Mouse (Mus musculus) intestine, postnatal 0 days (tissue): Measurements from ENCODE around the gene Itih5. TPM values are rescaled to one million over a fixed set of nuclear protein-coding genes. Genes with fewer than 3 reads are reported as not detected.

ENCODE experiments used
- ATAC-seq: fragments of 200-750 bp; cut with Nextera tagmentation; 2 replicates; pipeline ENCODE4 v1.8.0; 2017; ENCODE audit warnings: mild to moderate bottlenecking, moderate TSS enrichment, moderate library complexity
- H3K27ac ChIP-seq: fragments of 300-500 bp; sonication (generic); 2 replicates; pipeline ENCODE4 v1.5.1; 2014; ENCODE audit warnings: mild to moderate bottlenecking, low read depth, low read length, moderate library complexity
- H3K27me3 ChIP-seq: fragments of 300-500 bp; sonication (generic); replicated peaks from 2 replicates; pipeline ENCODE4 v1.6.1; 2014; ENCODE audit warnings: low read length, mixed read lengths; ENCODE audit not compliant: control insufficient read depth, insufficient read depth
- H3K36me3 ChIP-seq: fragments of 300-500 bp; sonication (generic); 2 replicates; pipeline ENCODE4 v1.6.1; 2014; ENCODE audit warnings: mild to moderate bottlenecking, moderate library complexity; ENCODE audit not compliant: control insufficient read depth, insufficient read depth
- H3K4me1 ChIP-seq: fragments of 300-500 bp; sonication (generic); replicated peaks from 2 replicates; pipeline ENCODE4 v1.6.1; 2014; ENCODE audit warnings: antibody characterized with exemption, low read length, mixed read lengths; ENCODE audit not compliant: control insufficient read depth, insufficient read depth
- H3K4me2 ChIP-seq: fragments of 300-500 bp; sonication (generic); replicated peaks from 2 replicates; pipeline ENCODE4 v1.6.1; 2014; ENCODE audit warnings: low read depth, mild to moderate bottlenecking, moderate library complexity
- H3K4me3 ChIP-seq: fragments of 300-500 bp; sonication (generic); 2 replicates; pipeline ENCODE4 v1.5.1; 2014; ENCODE audit warnings: low read depth, low read length
- H3K9ac ChIP-seq: fragments of 300-500 bp; sonication (generic); 2 replicates; pipeline ENCODE4 v1.6.1; 2014; ENCODE audit warnings: mild to moderate bottlenecking, low read depth, low read length
- H3K9me3 ChIP-seq: fragments of 300-500 bp; sonication (generic); 2 replicates; pipeline ENCODE4 v1.6.1; 2016; ENCODE audit warnings: mixed run types; ENCODE audit not compliant: control insufficient read depth
- CTCF ChIP-seq: sonication (generic); IDR thresholded peaks from 2 replicates; pipeline ENCODE4 v1.5.1; 2016; ENCODE audit warnings: low read depth, mild to moderate bottlenecking, control low read depth, antibody characterized with exemption, moderate library complexity
- WGBS: fragments of 180-500 bp; shearing (Covaris S2); extraction: QIAGEN DNeasy Blood & Tissue Kit; methylation state at CpG from one replicate; pipeline ENCODE4 v1.1.7; 2014; 5-methylcytosine and 5-hydroxymethylcytosine counted together
- polyA plus RNA-seq: library from polyadenylated mRNA; unstranded; fragments of >200 nt; fragmentation: Nextera tagmentation; extraction: Ambion mirVana; gene quantifications from 2 replicates; pipeline ENCODE4 v1.2.1, GENCODE M21; 2015

Gene Itih5
- polyA plus RNA-seq, result 14.2 and 16.6 TPM in 2 replicates

- H3K27me3 ChIP-seq, result no peaks in the 10 kb centered on the region
- no peak within 1 kb of the TSS for H3K27ac ChIP-seq
- H3K36me3 ChIP-seq, result no peaks in the 10 kb centered on the region
- H3K4me2 ChIP-seq, result peak within 1 kb of the TSS; percentile 87
- H3K4me3 ChIP-seq, result peak within 1 kb of the TSS; percentile 51
- 6% methylated on average over 27 of the region's 27 CpGs for WGBS
- H3K9me3 ChIP-seq, result no peaks in the 10 kb centered on the region
- H3K9ac ChIP-seq, result peak within 1 kb of the TSS; percentile 53; the same call in 1 of the 2 replicates
- ATAC-seq, result peak; percentile 85
- TF ChIP-seq CTCF, result 0 out of 2 replicates have a peak, but pooled peaks have one; percentile 10
- peaks cover 5% of the 10 kb centered on the region; the same call in 1 of the 2 replicates for H3K4me1 ChIP-seq
Measured at GRCm38 (mm10) chr2:10153201-10154075, at the start of gene Itih5. Gene Itih5 (plus strand): TSS chr2:10153571.

DNA sequence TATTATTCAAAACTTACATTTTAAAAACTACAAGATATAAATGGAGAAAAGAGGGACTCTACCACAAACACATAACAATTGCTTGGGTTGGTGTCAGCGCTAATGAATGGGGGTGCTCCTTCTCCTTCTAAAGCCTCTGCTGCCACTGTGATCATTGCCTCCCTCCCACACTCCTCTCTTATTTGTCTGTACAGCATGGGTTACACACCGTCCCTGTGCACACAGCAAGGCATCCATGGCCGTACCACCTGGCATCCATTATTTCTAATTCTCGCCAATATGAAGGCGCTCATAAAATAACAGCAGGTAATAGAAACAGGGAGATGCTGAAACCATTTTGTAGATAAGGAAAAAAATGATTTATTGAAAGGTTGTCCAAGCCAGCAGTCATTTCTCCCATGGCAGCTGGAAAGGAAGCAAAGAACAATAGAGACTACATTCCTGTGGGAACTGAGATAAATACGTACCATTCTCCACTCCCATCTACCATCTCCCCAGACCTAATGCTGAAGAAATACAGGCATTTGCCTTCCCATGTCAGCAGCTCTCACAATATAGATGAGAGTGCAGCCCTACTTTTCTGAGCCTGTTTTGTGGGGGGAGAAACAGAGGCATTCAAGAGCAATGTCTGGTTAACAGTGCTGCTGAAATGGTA lies 44.7 kb upstream of the Itih5 start:
- no peaks in the 10 kb centered on the region for H3K9me3 ChIP-seq
- H3K36me3 ChIP-seq, result no peaks in the 10 kb centered on the region
- no peak overlapping the region for H3K4me3 ChIP-seq
- no peak overlapping the region for H3K27ac ChIP-seq
- 75% methylated on average over 6 of the region's 6 CpGs for WGBS
- H3K9ac ChIP-seq, result no peak overlapping the region
- no peak overlapping the region for H3K4me2 ChIP-seq
- H3K4me1 ChIP-seq, result no peaks in the 10 kb centered on the region
- no peak for TF ChIP-seq CTCF
- no peak for ATAC-seq
- no peaks in the 10 kb centered on the region for H3K27me3 ChIP-seq

DNA sequence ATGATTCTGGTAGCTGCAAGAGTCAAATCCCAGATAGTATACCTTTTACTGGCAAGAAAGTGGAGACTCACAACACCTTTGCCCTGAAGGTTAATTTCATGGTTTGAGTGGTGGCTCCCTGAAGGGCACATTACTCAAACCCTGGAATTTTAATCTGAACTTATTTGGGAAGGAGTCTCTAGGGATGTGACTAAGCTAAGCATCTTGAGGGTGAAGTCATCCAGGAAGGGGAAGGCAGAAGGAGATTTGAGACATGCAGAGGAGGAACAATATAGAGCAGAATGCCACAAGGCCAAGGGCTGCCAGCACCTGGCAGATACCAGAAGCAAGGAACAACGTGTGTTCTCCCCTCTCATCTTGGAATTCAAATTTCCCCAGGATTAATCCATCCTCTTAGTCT lies 34.6 kb upstream of the Itih5 start:
- H3K27ac ChIP-seq, result no peak overlapping the region
- no peak overlapping the region for H3K4me3 ChIP-seq
- no peaks in the 10 kb centered on the region for H3K9me3 ChIP-seq
- no peaks in the 10 kb centered on the region for H3K4me1 ChIP-seq
- H3K27me3 ChIP-seq, result no peaks in the 10 kb centered on the region
- H3K9ac ChIP-seq, result no peak overlapping the region
- no peak for TF ChIP-seq CTCF
- no peak overlapping the region for H3K4me2 ChIP-seq
- H3K36me3 ChIP-seq, result no peaks in the 10 kb centered on the region
- no peak for ATAC-seq
- whole genome bisulfite sequencing, result 61% methylated on average over 1 of the region's 1 CpGs

DNA sequence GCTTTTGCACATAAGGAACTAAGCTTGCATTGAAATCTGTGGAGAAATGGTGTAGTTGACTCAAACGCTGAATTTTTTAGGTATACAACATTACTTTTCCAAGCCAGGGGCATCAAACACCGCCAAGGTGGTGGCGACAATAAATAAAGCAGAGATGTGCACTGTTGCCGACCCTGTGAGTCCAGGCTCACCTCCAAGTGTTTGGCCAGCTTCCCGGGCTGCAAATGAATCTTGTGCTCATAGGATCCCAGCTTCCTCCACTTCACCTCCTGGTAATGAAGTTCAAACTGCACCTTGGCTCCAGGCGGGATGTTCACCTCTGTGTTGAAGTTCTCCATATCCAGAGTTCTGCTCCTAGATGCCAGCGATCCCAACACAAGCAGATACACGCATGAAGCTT lies 34.1 kb upstream of the Itih5 start:
- H3K4me2 ChIP-seq, result no peak overlapping the region
- H3K36me3 ChIP-seq, result no peaks in the 10 kb centered on the region
- TF ChIP-seq CTCF, result no peak
- H3K9ac ChIP-seq, result no peak overlapping the region
- ATAC-seq, result no peak
- no peaks in the 10 kb centered on the region for H3K9me3 ChIP-seq
- H3K4me3 ChIP-seq, result no peak overlapping the region
- H3K27me3 ChIP-seq, result no peaks in the 10 kb centered on the region
- WGBS, result 76% methylated on average over 8 of the region's 8 CpGs
- no peaks in the 10 kb centered on the region for H3K4me1 ChIP-seq
- no peak overlapping the region for H3K27ac ChIP-seq

DNA sequence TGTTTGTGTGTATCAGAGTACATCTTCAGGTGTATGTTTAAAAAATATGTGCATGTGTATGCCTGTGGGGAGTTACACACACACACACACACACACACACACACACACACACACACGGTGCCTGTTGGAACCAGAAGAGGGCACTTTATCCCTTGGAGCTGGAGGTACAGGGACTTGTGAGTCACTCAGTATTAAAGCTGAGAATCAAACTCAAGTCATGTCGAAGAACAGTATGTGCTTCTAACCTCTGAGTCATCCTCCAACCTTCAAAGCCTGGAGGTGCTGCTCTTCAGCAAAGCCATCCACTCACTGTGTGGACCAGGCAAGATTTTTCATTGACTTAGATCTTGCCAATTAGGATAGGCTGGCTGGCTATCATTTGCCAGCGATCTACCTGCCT lies 31.5 kb upstream of the Itih5 start:
- no peak for TF ChIP-seq CTCF
- Histone ChIP-seq H3K9me3 (no peaks in the 10 kb centered on the region), H3K36me3 (no peaks in the 10 kb centered on the region), H3K4me1 (no peaks in the 10 kb centered on the region), H3K27ac (no peak overlapping the region), H3K4me3 (no peak overlapping the region), H3K27me3 (no peaks in the 10 kb centered on the region), H3K9ac (no peak overlapping the region), H3K4me2 (no peak overlapping the region)
- 64% methylated on average over 3 of the region's 3 CpGs for WGBS
- ATAC-seq, result no peak

DNA sequence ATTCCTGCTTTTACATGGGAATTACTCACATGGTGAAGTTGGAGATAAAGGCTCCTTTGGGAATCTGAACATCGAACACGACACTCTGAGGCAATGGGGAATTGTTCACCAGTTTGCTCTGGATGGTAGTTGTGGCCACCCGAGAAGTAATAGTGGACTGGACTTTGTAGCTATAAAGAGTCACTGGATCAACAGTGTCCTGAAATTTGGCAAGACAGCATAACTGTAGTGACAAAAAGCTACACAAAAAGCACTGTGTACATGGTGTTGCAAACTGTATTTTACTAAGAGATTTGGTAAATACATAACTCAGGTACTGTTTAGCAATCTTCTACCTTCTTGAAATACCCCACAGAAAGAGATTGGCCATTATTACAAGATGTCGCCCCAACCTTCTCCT lies 27.2 kb upstream of the Itih5 start:
- no peak for ATAC-seq
- TF ChIP-seq CTCF, result no peak
- H3K36me3 ChIP-seq, result no peaks in the 10 kb centered on the region
- H3K4me3 ChIP-seq, result no peak overlapping the region
- H3K4me2 ChIP-seq, result no peak overlapping the region
- no peak overlapping the region for H3K27ac ChIP-seq
- no peaks in the 10 kb centered on the region for H3K4me1 ChIP-seq
- no peaks in the 10 kb centered on the region for H3K27me3 ChIP-seq
- no peak overlapping the region for H3K9ac ChIP-seq
- H3K9me3 ChIP-seq, result no peaks in the 10 kb centered on the region
- WGBS, result 82% methylated on average over 4 of the region's 4 CpGs
